Mouse (Mus musculus) heart, embryonic 14.5 days (tissue): Measurements from ENCODE around the gene Saa4. TPM values are rescaled to one million over a fixed set of nuclear protein-coding genes. Genes with fewer than 3 reads are reported as not detected.
"Not testable (repeated sequence)": the region's sequence is repeated elsewhere in the genome, so short reads cannot be mapped to it uniquely, and the experiment has no call there.

Source experiments
- ATAC-seq: fragments of 200-750 bp; cut with Nextera tagmentation; 2 replicates; pipeline ENCODE4 v1.8.0; 2017; ENCODE audit warnings: low read depth, moderate TSS enrichment; ENCODE audit not compliant: insufficient number of reproducible peaks, insufficient read depth, low FRiP score
- H3K27ac ChIP-seq, 2 experiments: fragments of 200-500 bp in 1 of 2; fragments of 300-500 bp in 1 of 2; sonication (generic) in 1 of 2; replicated peaks in 1 of 2; 2 replicates each; pipeline ENCODE4 v1.5.1; 2012 to 2014; ENCODE audit warnings: low read depth in 2 of 2, low read length in 2 of 2, control low read depth in 1 of 2, mild to moderate bottlenecking in 1 of 2, mixed read lengths in 1 of 2; ENCODE audit not compliant: control insufficient read depth in 1 of 2, insufficient read depth in 1 of 2
- H3K27me3 ChIP-seq: fragments of 300-500 bp; sonication (generic); 2 replicates; pipeline ENCODE4 v1.6.1; 2014; ENCODE audit warnings: mild to moderate bottlenecking, low read length, control low read depth; ENCODE audit not compliant: control insufficient read depth, insufficient read depth
- H3K36me3 ChIP-seq: fragments of 300-500 bp; sonication (generic); 2 replicates; pipeline ENCODE4 v1.6.1; 2014; ENCODE audit warnings: mild to moderate bottlenecking, control low read depth, low read length, mixed read lengths; ENCODE audit not compliant: control insufficient read depth, insufficient read depth
- H3K4me1 ChIP-seq, 2 experiments: fragments of 200-500 bp in 1 of 2; fragments of 300-500 bp in 1 of 2; sonication (generic) in 1 of 2; 2 replicates each; pipeline ENCODE4 v1.6.1; 2012 to 2014; ENCODE audit warnings: low read length in 2 of 2, control low read depth in 1 of 2, mixed read lengths in 1 of 2; ENCODE audit not compliant: control insufficient read depth in 2 of 2, insufficient read depth in 2 of 2
- H3K4me2 ChIP-seq: fragments of 300-500 bp; sonication (generic); 2 replicates; pipeline ENCODE4 v1.6.1; 2014; ENCODE audit warnings: mild to moderate bottlenecking, low read length
- H3K4me3 ChIP-seq, 2 experiments: fragments of 200-500 bp in 1 of 2; fragments of 300-500 bp in 1 of 2; sonication (generic) in 1 of 2; 2 replicates each; pipeline ENCODE4 v1.5.1; 2012 to 2014; ENCODE audit warnings: low read length in 2 of 2, mild to moderate bottlenecking in 2 of 2, control low read depth in 1 of 2, low read depth in 1 of 2, moderate library complexity in 1 of 2; ENCODE audit not compliant: control insufficient read depth in 1 of 2, insufficient read depth in 1 of 2
- H3K9ac ChIP-seq: fragments of 300-500 bp; sonication (generic); 2 replicates; pipeline ENCODE4 v1.6.1; 2014; ENCODE audit warnings: mild to moderate bottlenecking, low read length
- H3K9me3 ChIP-seq: fragments of 300-500 bp; sonication (generic); 2 replicates; pipeline ENCODE4 v1.6.1; 2016; ENCODE audit warnings: low read length, control low read depth; ENCODE audit not compliant: control insufficient read depth
- WGBS: fragments of 180-500 bp; shearing (Covaris S2); extraction: QIAGEN DNeasy Blood & Tissue Kit; methylation state at CpG from one replicate; pipeline ENCODE4 v1.1.7; 2014; 5-methylcytosine and 5-hydroxymethylcytosine counted together
- polyA plus RNA-seq: library from polyadenylated mRNA; unstranded; fragments of >200 nt; fragmentation: Nextera tagmentation; extraction: Ambion mirVana; gene quantifications from 2 replicates; pipeline ENCODE4 v1.2.1, GENCODE M21; 2014

Saa4 gene
- polyA plus RNA-seq, 1 experiment from 2014 or later = not detected

GRCm38 (mm10) chr7:46748459-46748858, 16.1 kb upstream of the Saa4 start:
- no peak overlapping the region for H3K9ac ChIP-seq
- no peak overlapping the region for H3K4me3 ChIP-seq
- H3K4me1 ChIP-seq = peaks cover 0 to 2% of the 10 kb centered on the region in 2 experiments; a peak in 2 of 4 replicates
- no peaks in the 10 kb centered on the region for H3K36me3 ChIP-seq
- WGBS = 58% methylated on average over 3 of the region's 3 CpGs
- no peaks in the 10 kb centered on the region for H3K27me3 ChIP-seq
- no peak for ATAC-seq
- H3K27ac ChIP-seq = no peak overlapping the region
- no peaks in the 10 kb centered on the region for H3K9me3 ChIP-seq
- no peak overlapping the region for H3K4me2 ChIP-seq

- Histone ChIP-seq H3K4me2 (no peak overlapping the region), H3K4me1 (peaks cover 0 to 2% of the 10 kb centered on the region in 2 experiments; a peak in 2 of 4 replicates), H3K36me3 (no peaks in the 10 kb centered on the region), H3K9me3 (no peaks in the 10 kb centered on the region), H3K27me3 (no peaks in the 10 kb centered on the region), H3K9ac (no peak overlapping the region), H3K4me3 (no peak overlapping the region), H3K27ac (no peak overlapping the region)
- 84% methylated on average over 7 of the region's 7 CpGs for WGBS
- no peak for ATAC-seq
Observed at GRCm38 (mm10) chr7:46746381-46746780, 14.0 kb upstream of the Saa4 start.

- Histone ChIP-seq H3K4me3 (no peak overlapping the region), H3K4me1 (peaks cover 0 to 2% of the 10 kb centered on the region in 2 experiments; a peak in 2 of 4 replicates), H3K36me3 (no peaks in the 10 kb centered on the region), H3K9me3 (no peaks in the 10 kb centered on the region), H3K27ac (no peak overlapping the region), H3K9ac (no peak overlapping the region), H3K27me3 (no peaks in the 10 kb centered on the region), H3K4me2 (no peak overlapping the region)
- ATAC-seq = no peak
- 75% methylated on average over 3 of the region's 3 CpGs for WGBS
Observed at GRCm38 (mm10) chr7:46745816-46746215, 13.4 kb upstream of the Saa4 start.

- not testable (repeated sequence) for H3K9ac ChIP-seq, ATAC-seq, H3K36me3 ChIP-seq, H3K4me1 ChIP-seq, H3K9me3 ChIP-seq, H3K27me3 ChIP-seq, H3K27ac ChIP-seq, H3K4me2 ChIP-seq, H3K4me3 ChIP-seq
- WGBS = 75% methylated on average over 3 of the region's 3 CpGs
Observed at GRCm38 (mm10) chr7:46742880-46743279, 10.5 kb upstream of the Saa4 start, which contains the start of gene Saa1. Gene Saa1 (minus strand): TSS chr7:46742980.

- H3K4me3 ChIP-seq, H3K27me3 ChIP-seq, H3K4me1 ChIP-seq, H3K27ac ChIP-seq, H3K4me2 ChIP-seq, ATAC-seq, H3K36me3 ChIP-seq, H3K9ac ChIP-seq, H3K9me3 ChIP-seq: not testable (repeated sequence)
- 67% methylated on average over 5 of the region's 5 CpGs for WGBS
Observed at GRCm38 (mm10) chr7:46740041-46740440, 7.6 kb upstream of the Saa4 start.

- Histone ChIP-seq H3K27ac (no peak overlapping the region), H3K36me3 (no peaks in the 10 kb centered on the region), H3K4me2 (no peak overlapping the region), H3K9me3 (no peaks in the 10 kb centered on the region), H3K4me3 (no peak overlapping the region), H3K9ac (no peak overlapping the region), H3K4me1 (no peaks in the 10 kb centered on the region), H3K27me3 (no peaks in the 10 kb centered on the region)
- WGBS = 72% methylated on average over 12 of the region's 12 CpGs
- ATAC-seq = no peak
Observed at GRCm38 (mm10) chr7:46738561-46739460, 6.4 kb upstream of the Saa4 start.

- no peak overlapping the region for H3K27ac ChIP-seq
- H3K4me1 ChIP-seq = no peaks in the 10 kb centered on the region
- no peak overlapping the region for H3K4me3 ChIP-seq
- H3K9me3 ChIP-seq = no peaks in the 10 kb centered on the region
- H3K36me3 ChIP-seq = no peaks in the 10 kb centered on the region
- no peaks in the 10 kb centered on the region for H3K27me3 ChIP-seq
- H3K9ac ChIP-seq = no peak overlapping the region
- H3K4me2 ChIP-seq = no peak overlapping the region
- WGBS = 48% methylated on average over 2 of the region's 2 CpGs
- ATAC-seq = no peak
Observed at GRCm38 (mm10) chr7:46734983-46735382, 2.6 kb upstream of the Saa4 start.
